In the genomic region with DNA sequence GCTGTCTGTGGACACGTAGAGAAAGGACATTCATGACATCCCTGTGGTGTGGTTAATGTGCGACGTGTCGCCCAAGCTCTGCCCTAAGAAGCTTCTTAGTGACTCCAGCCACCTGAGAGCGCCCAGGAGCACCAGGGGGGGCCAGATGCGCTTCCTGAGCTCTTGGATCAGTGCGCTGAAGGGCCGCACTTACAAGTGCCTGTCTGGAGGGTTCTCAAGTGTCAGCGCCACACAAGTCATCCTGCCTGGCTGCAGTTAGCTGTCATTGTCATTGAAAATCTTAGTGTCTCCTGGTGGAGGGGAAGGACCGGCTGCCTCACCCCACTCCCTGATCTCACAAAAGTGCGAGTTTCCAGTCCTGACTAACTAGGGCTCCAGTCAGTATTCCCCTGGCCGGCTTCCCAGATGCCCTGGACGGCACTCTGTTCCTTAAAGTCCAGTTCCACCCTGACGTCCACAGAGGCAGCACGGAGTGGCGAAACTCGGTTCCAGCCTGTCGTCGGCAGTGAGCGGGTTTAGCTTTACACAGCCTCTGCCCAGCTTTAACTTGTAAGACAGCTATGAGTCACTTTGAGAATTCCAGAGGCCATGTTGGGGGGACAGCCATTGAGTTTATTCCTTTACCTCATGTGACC, we compare ENCODE assay signal across 11 mouse cellular contexts. TPM values are rescaled to one million over a fixed set of nuclear protein-coding genes. Genes with fewer than 3 reads are reported as not detected.
DNase-seq lines count a peak whose midpoint lies in the region; ATAC-seq and TF ChIP-seq lines count a peak whose summit lies in the region.
"Had no signal": no experiment of that assay in that cellular context is flagged by ENCODE, and none has a peak within 500 bp of the region (broad histone marks: within the 10 kb centered on the region; RNA-seq: fewer than 3 reads in every experiment).

No protein-coding gene starts in this region.

- H3K9ac ChIP-seq in lung, postnatal 0 days (replicated peaks; ENCODE audit: low read depth) = no peak overlapping the region
- H3K9ac ChIP-seq: limb, embryonic 15.5 days had no signal

- WGBS in lung, postnatal 0 days = 67% methylated on average over 20 of the region's 20 CpGs

- no peak for TF ChIP-seq EP300 in lung, postnatal 0 days (IDR thresholded peaks at IDR 0.05)

- peak; percentile 54 for ATAC-seq in lung, postnatal 0 days

- no peaks in the 10 kb centered on the region for H3K4me1 ChIP-seq in lung, postnatal 0 days (ENCODE audit: insufficient read depth, low read depth, low read length)
- H3K4me1 ChIP-seq: forebrain, embryonic 10.5 days; midbrain, embryonic 10.5 days had no signal

- H3K27me3 ChIP-seq in lung, postnatal 0 days (replicated peaks; ENCODE audit: insufficient read depth, low read length) = no peaks in the 10 kb centered on the region
- H3K27me3 ChIP-seq: limb, embryonic 15.5 days had no signal

- peak; percentile 40 for DNase-seq in gastrocnemius, postnatal 14 days
- DNase-seq in gastrocnemius, postnatal 36 days = no peak
- peak; percentile 48 for DNase-seq in kidney, adult 9 months
- no peak for DNase-seq in kidney, postnatal 4 days
- peak; percentile 48 for DNase-seq in adipocyte (ENCODE audit: low spot score)
- peak; percentile 64 for DNase-seq in lung, postnatal 0 days (ENCODE audit: low spot score)
- no peak for DNase-seq in layer of hippocampus, adult 2 months (ENCODE audit: low spot score in 2 of 2)
- DNase-seq: right cerebral cortex, postnatal 14 days had no signal

- no peaks in the 10 kb centered on the region for H3K9me3 ChIP-seq in lung, postnatal 0 days (ENCODE audit: low read length)
- H3K9me3 ChIP-seq: forebrain, embryonic 10.5 days; limb, embryonic 15.5 days; midbrain, embryonic 10.5 days had no signal

- peak; percentile 2; the same call in 1 of the 2 replicates for TF ChIP-seq CTCF in lung, postnatal 0 days (IDR thresholded peaks at IDR 0.05)
- no peak for TF ChIP-seq CTCF in layer of hippocampus, adult 2 months (conservative IDR thresholded peaks at IDR 0.05)

- intact Hi-C loops in gastrocnemius, postnatal 14 days (cut with DNase I; ENCODE audit: low total_unique reads) = no loop called here
- intact Hi-C loops in gastrocnemius, postnatal 36 days (cut with DNase I) = no loop called here

- no peak overlapping the region for H3K27ac ChIP-seq in lung, postnatal 0 days (ENCODE audit: low read length)
- H3K27ac ChIP-seq in layer of hippocampus, adult 2 months = no peak overlapping the region
- H3K27ac ChIP-seq: forebrain, embryonic 10.5 days; midbrain, embryonic 10.5 days had no signal

- H3K4me2 ChIP-seq in lung, postnatal 0 days (replicated peaks; ENCODE audit: low read depth, low read length) = no peak overlapping the region
- H3K4me2 ChIP-seq: limb, embryonic 15.5 days had no signal

- no peak overlapping the region for H3K4me3 ChIP-seq in lung, postnatal 0 days (ENCODE audit: low read depth, low read length)
- no peak overlapping the region for H3K4me3 ChIP-seq in layer of hippocampus, adult 2 months
- H3K4me3 ChIP-seq: forebrain, embryonic 10.5 days; limb, embryonic 15.5 days; midbrain, embryonic 10.5 days had no signal

- H3K36me3 ChIP-seq in lung, postnatal 0 days (ENCODE audit: insufficient read depth, low read length) = peaks cover 25% of the 10 kb centered on the region

RNA-seq across cellular contexts. Expression of a gene that starts 30.8 kb away (rescaled TPM):
- total RNA-seq in gastrocnemius, postnatal 14 days (2021) = 10 to 100 TPM; 35.4 to 36.9 TPM
- 10 to 100 TPM; 24.6 to 27.9 TPM for total RNA-seq in gastrocnemius, postnatal 36 days (2021)
- polyA plus RNA-seq in lung, postnatal 0 days (2015; fragmentation: Nextera tagmentation; extraction: Ambion mirVana) = 40.8 and 41.4 TPM in 2 replicates
- total RNA-seq in layer of hippocampus, adult 2 months (2021) = 10 to 100 TPM; 78.8 to 83.5 TPM

RNA-seq across cellular contexts. Expression of a gene that starts 44.6 kb away (rescaled TPM):
- under 1 TPM; 0.31 to 0.84 TPM for total RNA-seq in gastrocnemius, postnatal 14 days (2021)
- total RNA-seq in gastrocnemius, postnatal 36 days (2021) = under 1 TPM; 0.42 to 0.46 TPM
- polyA plus RNA-seq in lung, postnatal 0 days (2015; fragmentation: Nextera tagmentation; extraction: Ambion mirVana) = 4.2 and 4.4 TPM in 2 replicates
- total RNA-seq in layer of hippocampus, adult 2 months (2021) = 10 to 100 TPM; 37.0 to 37.2 TPM

Comparison
In these comparisons a context has a peak if more than half of its experiments do, and no peak if none do; other contexts are left out.
1. DNase-seq: peak in gastrocnemius, postnatal 14 days (single experiment), kidney, adult 9 months (single experiment), adipocyte (single experiment) and lung, postnatal 0 days (single experiment); none in gastrocnemius, postnatal 36 days (0 of 2), kidney, postnatal 4 days (0 of 2) and layer of hippocampus, adult 2 months (0 of 2).
2. RNA of a gene that starts 44.6 kb away (total RNA-seq): 37.0 to 37.2 TPM in layer of hippocampus, adult 2 months; 0.31 to 0.84 TPM in gastrocnemius, postnatal 14 days and 0.42 to 0.46 TPM in gastrocnemius, postnatal 36 days; every median in the first group is over 10 times any median in the second.